In genomic region chr8:94516766-94517165, GRCm38 (mm10) we compare ENCODE assay signal across 23 mouse cellular contexts. TPM values are rescaled to one million over a fixed set of nuclear protein-coding genes. Genes with fewer than 3 reads are reported as not detected.
DNase-seq lines count a peak whose midpoint lies in the region; ATAC-seq and TF ChIP-seq lines count a peak whose summit lies in the region.
"Had no signal": no experiment of that assay in that cellular context is flagged by ENCODE, and none has a peak within 500 bp of the region (broad histone marks: within the 10 kb centered on the region; RNA-seq: fewer than 3 reads in every experiment).

No protein-coding gene starts in this region.

- H3K36me3 ChIP-seq in kidney, adult 2 months (ENCODE audit: control insufficient read depth, insufficient read depth, low read length), result no peaks in the 10 kb centered on the region
- no peaks in the 10 kb centered on the region for H3K36me3 ChIP-seq in kidney, embryonic 14.5 days (ENCODE audit: control insufficient read depth, insufficient read depth, low read length)
- H3K36me3 ChIP-seq: embryonic facial prominence, embryonic 15.5 days; heart, embryonic 10.5 days; hindbrain, embryonic 12.5 days; stomach, embryonic 15.5 days had no signal

- H3K4me1 ChIP-seq in kidney, adult 2 months (ENCODE audit: control insufficient read depth, insufficient read depth, low read length), result peaks cover 4% of the 10 kb centered on the region; the same call in 1 of the 2 replicates
- H3K4me1 ChIP-seq in kidney, embryonic 14.5 days (ENCODE audit: control insufficient read depth, insufficient read depth, low read length), result no peaks in the 10 kb centered on the region
- H3K4me1 ChIP-seq: embryonic facial prominence, embryonic 15.5 days; hindbrain, embryonic 12.5 days; stomach, embryonic 15.5 days had no signal

- no peaks in the 10 kb centered on the region for H3K27me3 ChIP-seq in kidney, adult 2 months (replicated peaks; ENCODE audit: control insufficient read depth, insufficient read depth, low read length)
- no peaks in the 10 kb centered on the region for H3K27me3 ChIP-seq in kidney, embryonic 14.5 days (ENCODE audit: control insufficient read depth, insufficient read depth, low read length)
- H3K27me3 ChIP-seq: stomach, embryonic 15.5 days had no signal

- H3K27ac ChIP-seq in kidney, adult 2 months (ENCODE audit: insufficient read depth, low read depth, low read length), result no peak overlapping the region
- H3K27ac ChIP-seq in kidney, embryonic 14.5 days (ENCODE audit: low read depth, low read length), result no peak overlapping the region
- H3K27ac ChIP-seq: embryonic facial prominence, embryonic 15.5 days; heart, embryonic 10.5 days; hindbrain, embryonic 12.5 days; stomach, embryonic 15.5 days had no signal

- no peak overlapping the region for H3K4me3 ChIP-seq in kidney, adult 2 months (ENCODE audit: insufficient read depth, low read depth, low read length)
- no peak overlapping the region for H3K4me3 ChIP-seq in kidney, embryonic 14.5 days (ENCODE audit: low read length)
- H3K4me3 ChIP-seq: embryonic facial prominence, embryonic 15.5 days; heart, embryonic 10.5 days; hindbrain, embryonic 12.5 days; stomach, embryonic 15.5 days had no signal

- no peak for TF ChIP-seq CTCF in kidney, adult 2 months (conservative IDR thresholded peaks at IDR 0.05; ENCODE audit: insufficient read depth, insufficient read length, low read depth, low read length)

- no peak overlapping the region for H3K9ac ChIP-seq in kidney, embryonic 14.5 days (ENCODE audit: low read depth, low read length)
- H3K9ac ChIP-seq: embryonic facial prominence, embryonic 15.5 days; hindbrain, embryonic 12.5 days; stomach, embryonic 15.5 days had no signal

- no peak for TF ChIP-seq POLR2A in kidney, adult 2 months (IDR thresholded peaks at IDR 0.05; ENCODE audit: low read depth, low read length)

- WGBS in kidney, adult 2 months, result 45% methylated on average over 3 of the region's 3 CpGs
- WGBS in kidney, embryonic 14.5 days, result 46% methylated on average over 3 of the region's 3 CpGs

- H3K4me2 ChIP-seq in kidney, embryonic 14.5 days (replicated peaks; ENCODE audit: low read depth, low read length), result no peak overlapping the region
- H3K4me2 ChIP-seq: embryonic facial prominence, embryonic 15.5 days; hindbrain, embryonic 12.5 days; liver, embryonic 11.5 days; stomach, embryonic 15.5 days had no signal

- peak; percentile 26 to 55 for DNase-seq in adrenal gland, postnatal 36 days
- DNase-seq in adrenal gland, postnatal 25 days, result no peak
- peak; percentile 38 for DNase-seq in kidney, adult 2 months
- peak; percentile 85 for DNase-seq in NIH3T3 (ENCODE audit: low read depth)
- DNase-seq in fibroblast of lung, adult 2 months (ENCODE audit: low read depth), result peak; percentile 67
- no peak for DNase-seq in right cerebral cortex, postnatal 25 days
- no peak for DNase-seq in cerebellum, postnatal 14 days
- DNase-seq: cerebellum, adult 2 months; kidney, adult 8-10 months; kidney, postnatal 25 days; layer of hippocampus, adult 9-11 months; lung, adult 18-20 months; lung, postnatal 14 days; thymus, adult 2 months had no signal

- H3K9me3 ChIP-seq in kidney, embryonic 14.5 days (ENCODE audit: control insufficient read depth, low read length), result no peaks in the 10 kb centered on the region
- H3K9me3 ChIP-seq: embryonic facial prominence, embryonic 15.5 days; heart, embryonic 10.5 days; hindbrain, embryonic 12.5 days; stomach, embryonic 15.5 days had no signal

- ATAC-seq in kidney, embryonic 14.5 days (ENCODE audit: low FRiP score, low TSS enrichment), result no peak
- ATAC-seq: activated CD4-positive, CD25-positive, alpha-beta regulatory T cell, adult 4 months; inflammation-experienced regulatory T-cells, adult 6 months; midbrain, embryonic 16.5 days had no signal

RNA-seq across cellular contexts. Expression of gene Cpne2, which starts 16.0 kb away (rescaled TPM):
- 10 to 100 TPM; 12.9 to 18.3 TPM for total RNA-seq in adrenal gland, postnatal 36 days (2021)
- total RNA-seq in adrenal gland, postnatal 25 days (2021), result 19.4 and 23.2 TPM in 2 replicates
- polyA plus RNA-seq in kidney, adult 2 months (2012; rRNA removed), result 28.9 and 31.5 TPM in 2 replicates
- polyA plus RNA-seq in kidney, embryonic 14.5 days (2014; fragmentation: Nextera tagmentation; extraction: Ambion mirVana), result 13.2 and 13.6 TPM in 2 replicates

Comparison
In these comparisons a context has a peak if more than half of its experiments do, and no peak if none do; other contexts are left out.
1. DNase-seq: peak in adrenal gland, postnatal 36 days (2 of 2), kidney, adult 2 months (single experiment), NIH3T3 (single experiment) and fibroblast of lung, adult 2 months (single experiment); none in adrenal gland, postnatal 25 days (single experiment), right cerebral cortex, postnatal 25 days (single experiment) and cerebellum, postnatal 14 days (0 of 2).